Mouse (Mus musculus) megakaryocyte-erythroid progenitor cell, adult 5-6 weeks (primary cell): ENCODE results near the gene Aco1. TPM values are rescaled to one million over a fixed set of nuclear protein-coding genes. Genes with fewer than 3 reads are reported as not detected.
A peak's percentile ranks its signal among the peaks of the same experiment; 100 is the strongest.

Experiments
- ATAC-seq: replicated peaks from 2 replicates; pipeline ENCODE4 v1.8.0; 2016; ENCODE audit warnings: mild to moderate bottlenecking, inconsistent platforms; ENCODE audit not compliant: severe bottlenecking, poor library complexity, low FRiP score, low TSS enrichment
- total RNA-seq, 2 experiments: library from RNA; stranded (forward) in 1 of 2; stranded (reverse) in 1 of 2; fragments of 200-1000, 215-1000 nt in 1 of 2; fragments of >200 nt in 1 of 2; fragmentation: Nextera tagmentation in 1 of 2; gene quantifications; 2 replicates each; pipeline ENCODE4 v1.2.3; 2014 to 2017

The Aco1 gene
- total RNA-seq, 2 experiments from 2014 or later, result 25.6 to 33.1 TPM

- no peak for ATAC-seq
These were observed 59.3 kb downstream of the Aco1 start for GRCm38 (mm10) chr4:40202205-40202604.

- ATAC-seq, result no peak
These were observed 61.5 kb downstream of the Aco1 start for GRCm38 (mm10) chr4:40204374-40204773.

- no peak for ATAC-seq
These were observed 62.5 kb downstream of the Aco1 start for GRCm38 (mm10) chr4:40205231-40205903.

GRCm38 (mm10) chr4:40207701-40208100 lies 64.8 kb downstream of the Aco1 start:
- no peak for ATAC-seq

- ATAC-seq, result peak; percentile 61
These were observed 69.3 kb downstream of the Aco1 start for GRCm38 (mm10) chr4:40212177-40212576.

- ATAC-seq, result no peak
These were observed 75.0 kb downstream of the Aco1 start for GRCm38 (mm10) chr4:40217910-40218309.

GRCm38 (mm10) chr4:40218382-40218781 lies 75.5 kb downstream of the Aco1 start:
- peak; percentile 98 for ATAC-seq

GRCm38 (mm10) chr4:40220437-40220836 lies 77.6 kb downstream of the Aco1 start:
- no peak for ATAC-seq

- no peak for ATAC-seq
These were observed 78.3 kb downstream of the Aco1 start for GRCm38 (mm10) chr4:40221004-40221760.

- ATAC-seq, result no peak
These were observed 79.2 kb downstream of the Aco1 start for GRCm38 (mm10) chr4:40221876-40222585.

GRCm38 (mm10) chr4:40226095-40226494 lies 83.2 kb downstream of the Aco1 start:
- no peak for ATAC-seq

- no peak for ATAC-seq
These were observed 84.2 kb downstream of the Aco1 start for GRCm38 (mm10) chr4:40227131-40227530.

GRCm38 (mm10) chr4:40227886-40228285 lies 85.0 kb downstream of the Aco1 start:
- ATAC-seq, result no peak

GRCm38 (mm10) chr4:40229723-40230122 lies 86.8 kb downstream of the Aco1 start:
- no peak for ATAC-seq

- ATAC-seq, result no peak
These were observed 90.3 kb downstream of the Aco1 start for GRCm38 (mm10) chr4:40233062-40233664.

GRCm38 (mm10) chr4:40234256-40234655 lies 91.4 kb downstream of the Aco1 start:
- ATAC-seq, result no peak

- ATAC-seq, result no peak
These were observed 93.9 kb downstream of the Aco1 start for GRCm38 (mm10) chr4:40236829-40237228.

- peak; percentile 71 for ATAC-seq
These were observed 95.9 kb downstream of the Aco1 start for GRCm38 (mm10) chr4:40238483-40239408.
